Mouse (Mus musculus) kidney, embryonic 15.5 days (tissue): ENCODE measurements around the gene Elf2. TPM values are rescaled to one million over a fixed set of nuclear protein-coding genes. Genes with fewer than 3 reads are reported as not detected.
"Not testable (repeated sequence)": the region's sequence is repeated elsewhere in the genome, so short reads cannot be mapped to it uniquely, and the experiment has no call there.

Experiments
- ATAC-seq: fragments of 200-750 bp; cut with Nextera tagmentation; replicated peaks from 2 replicates; pipeline ENCODE4 v1.8.0; 2017; ENCODE audit warnings: moderate TSS enrichment; ENCODE audit not compliant: low FRiP score
- H3K27ac ChIP-seq: fragments of 300-500 bp; sonication (generic); 2 replicates; pipeline ENCODE4 v1.5.1; 2015; ENCODE audit warnings: mild to moderate bottlenecking, inconsistent platforms
- H3K27me3 ChIP-seq: fragments of 300-500 bp; sonication (generic); 2 replicates; pipeline ENCODE4 v1.6.1; 2015; ENCODE audit warnings: inconsistent platforms
- H3K36me3 ChIP-seq: fragments of 300-500 bp; sonication (generic); 2 replicates; pipeline ENCODE4 v1.6.1; 2015; ENCODE audit warnings: inconsistent platforms
- H3K4me1 ChIP-seq: fragments of 300-500 bp; sonication (generic); 2 replicates; pipeline ENCODE4 v1.6.1; 2015; ENCODE audit warnings: inconsistent platforms
- H3K4me2 ChIP-seq: fragments of 300-500 bp; sonication (generic); 2 replicates; pipeline ENCODE4 v1.6.1; 2015; ENCODE audit warnings: moderate library complexity, mild to moderate bottlenecking, inconsistent platforms
- H3K4me3 ChIP-seq: fragments of 300-500 bp; sonication (generic); replicated peaks from 2 replicates; pipeline ENCODE4 v1.5.1; 2015; ENCODE audit warnings: mild to moderate bottlenecking, inconsistent platforms
- H3K9ac ChIP-seq: fragments of 300-500 bp; sonication (generic); 2 replicates; pipeline ENCODE4 v1.6.1; 2015; ENCODE audit warnings: mild to moderate bottlenecking, inconsistent platforms
- H3K9me3 ChIP-seq: fragments of 300-500 bp; sonication (generic); replicated peaks from 2 replicates; pipeline ENCODE4 v1.6.1; 2016; ENCODE audit warnings: inconsistent platforms
- WGBS: fragments of 180-500 bp; shearing (Covaris S2); methylation state at CpG from one replicate; pipeline ENCODE4 v1.1.7; 2015; ENCODE audit warnings: mixed read lengths; 5-methylcytosine and 5-hydroxymethylcytosine counted together
- polyA plus RNA-seq: library from polyadenylated mRNA; unstranded; fragments of >200 nt; fragmentation: Nextera tagmentation; extraction: Ambion mirVana; gene quantifications from 2 replicates; pipeline ENCODE4 v1.2.1, GENCODE M21; 2015

Elf2 gene
- polyA plus RNA-seq, 1 experiment from 2014 or later: 58.2 TPM

DNA sequence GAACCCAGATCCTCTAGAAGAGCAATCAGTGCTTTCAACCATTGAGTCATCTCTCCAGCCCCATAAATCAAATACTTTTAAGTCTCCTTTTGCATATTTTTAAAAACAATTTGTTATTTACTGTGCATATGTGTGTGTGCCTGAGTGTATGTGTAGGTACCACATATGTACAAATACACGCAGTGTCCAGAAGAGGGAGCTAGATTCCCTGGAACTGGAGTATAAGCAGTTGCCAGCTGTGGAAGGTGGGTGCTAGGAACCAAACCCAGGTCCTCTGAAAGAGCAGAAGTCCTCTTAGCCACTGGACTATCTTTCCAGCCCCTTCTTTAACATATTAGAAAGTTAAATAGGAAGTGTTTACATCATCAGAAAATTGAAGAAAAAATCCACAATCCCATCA is 15.0 kb downstream of the Elf2 start:
- Histone ChIP-seq H3K4me2 (no peak overlapping the region), H3K27me3 (no peaks in the 10 kb centered on the region), H3K9ac (no peak overlapping the region), H3K4me1 (0 out of 2 replicates have a peak, but pooled peaks cover 9% of the 10 kb centered on the region), H3K9me3 (0 out of 2 replicates have a peak, but pooled peaks cover 2% of the 10 kb centered on the region), H3K36me3 (peaks cover 22% of the 10 kb centered on the region), H3K27ac (no peak overlapping the region), H3K4me3 (no peak overlapping the region)
- 84% methylated on average over 1 of the region's 1 CpGs for WGBS
- ATAC-seq: no peak

DNA sequence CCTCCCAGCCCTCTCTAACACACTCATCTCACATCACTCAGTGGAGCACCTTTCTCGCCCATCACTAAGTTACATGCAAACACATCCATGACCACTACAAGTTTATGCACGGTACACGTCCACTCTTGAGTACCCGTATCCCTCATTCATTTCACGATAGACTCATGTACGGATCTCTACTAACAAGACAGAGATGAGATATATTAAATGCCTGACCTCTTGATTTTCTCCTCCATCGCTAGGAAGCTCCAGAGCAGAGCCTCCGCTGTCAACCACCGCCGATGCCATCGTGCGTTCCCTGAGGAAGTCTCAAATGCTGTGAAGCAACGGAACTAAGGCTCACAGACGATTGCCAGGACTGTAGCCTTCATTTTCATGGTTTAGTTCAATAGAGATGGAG is 17.5 kb downstream of the Elf2 start:
- H3K4me2 ChIP-seq: no peak overlapping the region
- H3K9ac ChIP-seq: no peak overlapping the region
- H3K4me1 ChIP-seq: 0 out of 2 replicates have a peak, but pooled peaks cover 3% of the 10 kb centered on the region
- peaks cover 26% of the 10 kb centered on the region for H3K36me3 ChIP-seq
- no peak overlapping the region for H3K4me3 ChIP-seq
- 95% methylated on average over 14 of the region's 14 CpGs for WGBS
- ATAC-seq: no peak
- H3K27ac ChIP-seq: no peak overlapping the region
- H3K27me3 ChIP-seq: no peaks in the 10 kb centered on the region
- H3K9me3 ChIP-seq: 0 out of 2 replicates have a peak, but pooled peaks cover 2% of the 10 kb centered on the region

GRCm38 (mm10) chr3:51322326-51322725 is 18.1 kb downstream of the Elf2 start:
- no peak for ATAC-seq
- peaks cover 26% of the 10 kb centered on the region for H3K36me3 ChIP-seq
- 0 out of 2 replicates have a peak, but pooled peaks cover 3% of the 10 kb centered on the region for H3K4me1 ChIP-seq
- H3K9me3 ChIP-seq: 0 out of 2 replicates have a peak, but pooled peaks cover 2% of the 10 kb centered on the region
- no peak overlapping the region for H3K27ac ChIP-seq
- no peak overlapping the region for H3K4me2 ChIP-seq
- H3K27me3 ChIP-seq: no peaks in the 10 kb centered on the region
- no peak overlapping the region for H3K9ac ChIP-seq
- H3K4me3 ChIP-seq: no peak overlapping the region
- 78% methylated on average over 7 of the region's 7 CpGs for WGBS

DNA sequence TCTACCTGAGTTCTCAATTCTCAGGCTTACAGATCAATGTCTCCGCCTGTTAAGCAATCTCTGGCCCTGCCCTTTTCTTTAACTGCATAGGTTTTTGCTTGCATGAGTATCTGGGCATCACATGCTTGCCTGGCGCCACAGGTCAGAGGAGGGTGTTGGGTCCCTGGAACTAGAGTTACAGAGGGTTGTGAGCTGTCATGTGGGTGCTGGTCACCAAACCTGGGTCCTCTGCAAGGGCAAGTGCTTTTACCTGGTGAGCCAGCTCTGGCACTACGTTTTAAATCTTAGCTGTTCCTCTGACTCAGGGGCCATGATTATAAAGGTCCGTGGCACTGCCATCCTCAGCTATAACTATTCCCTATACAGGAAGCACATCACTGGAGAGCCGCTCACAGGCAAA is 19.3 kb downstream of the Elf2 start:
- H3K9ac ChIP-seq: no peak overlapping the region
- H3K4me1 ChIP-seq: 0 out of 2 replicates have a peak, but pooled peaks cover 3% of the 10 kb centered on the region
- H3K27me3 ChIP-seq: no peaks in the 10 kb centered on the region
- WGBS: 77% methylated on average over 5 of the region's 5 CpGs
- ATAC-seq: no peak
- 0 out of 2 replicates have a peak, but pooled peaks cover 2% of the 10 kb centered on the region for H3K9me3 ChIP-seq
- H3K4me2 ChIP-seq: no peak overlapping the region
- no peak overlapping the region for H3K4me3 ChIP-seq
- H3K27ac ChIP-seq: no peak overlapping the region
- peaks cover 26% of the 10 kb centered on the region for H3K36me3 ChIP-seq

- H3K27ac ChIP-seq, ATAC-seq, H3K9me3 ChIP-seq, H3K4me2 ChIP-seq, H3K4me1 ChIP-seq, H3K4me3 ChIP-seq, H3K9ac ChIP-seq, H3K27me3 ChIP-seq: not testable (repeated sequence)
- WGBS: 94% methylated on average over 3 of the region's 3 CpGs
- peaks cover 12% of the 10 kb centered on the region; the same call in 1 of the 2 replicates for H3K36me3 ChIP-seq
Measured at GRCm38 (mm10) chr3:51318053-51318452, 22.4 kb downstream of the Elf2 start.

- no peak overlapping the region for H3K4me2 ChIP-seq
- WGBS: 74% methylated on average over 10 of the region's 10 CpGs
- H3K4me3 ChIP-seq: no peak overlapping the region
- peaks cover 4% of the 10 kb centered on the region; the same call in 1 of the 2 replicates for H3K36me3 ChIP-seq
- ATAC-seq: no peak
- no peaks in the 10 kb centered on the region for H3K9me3 ChIP-seq
- H3K27me3 ChIP-seq: no peaks in the 10 kb centered on the region
- H3K9ac ChIP-seq: no peak overlapping the region
- 0 out of 2 replicates have a peak, but pooled peaks cover 3% of the 10 kb centered on the region for H3K4me1 ChIP-seq
- no peak overlapping the region for H3K27ac ChIP-seq
Measured at GRCm38 (mm10) chr3:51316876-51317275, 23.6 kb downstream of the Elf2 start.

DNA sequence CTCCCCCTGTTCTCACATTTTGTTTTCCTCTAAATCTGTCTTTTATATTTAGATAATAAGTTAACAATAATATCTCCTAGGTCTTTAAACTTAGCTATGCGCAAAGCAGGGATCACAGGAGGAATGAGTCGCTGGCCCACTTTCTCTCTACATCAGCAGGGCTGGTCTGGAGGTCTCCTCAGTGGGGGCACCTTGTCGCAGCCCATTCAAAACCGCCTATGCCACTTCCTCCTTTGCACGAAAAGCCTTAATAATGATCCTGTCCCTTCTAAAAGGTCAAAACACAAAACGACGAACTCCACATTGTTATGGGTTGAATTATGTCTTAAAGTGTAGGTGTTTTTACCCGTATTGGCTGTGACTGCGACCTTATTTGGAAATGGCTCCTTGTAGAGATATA is 28.8 kb downstream of the Elf2 start:
- H3K4me3 ChIP-seq: no peak overlapping the region
- no peak overlapping the region for H3K9ac ChIP-seq
- no peak overlapping the region for H3K27ac ChIP-seq
- H3K36me3 ChIP-seq: peaks cover 7% of the 10 kb centered on the region
- no peak for ATAC-seq
- WGBS: 35% methylated on average over 9 of the region's 9 CpGs
- H3K27me3 ChIP-seq: no peaks in the 10 kb centered on the region
- H3K4me2 ChIP-seq: no peak overlapping the region
- H3K9me3 ChIP-seq: no peaks in the 10 kb centered on the region
- H3K4me1 ChIP-seq: peaks cover 6% of the 10 kb centered on the region; the same call in 1 of the 2 replicates

DNA sequence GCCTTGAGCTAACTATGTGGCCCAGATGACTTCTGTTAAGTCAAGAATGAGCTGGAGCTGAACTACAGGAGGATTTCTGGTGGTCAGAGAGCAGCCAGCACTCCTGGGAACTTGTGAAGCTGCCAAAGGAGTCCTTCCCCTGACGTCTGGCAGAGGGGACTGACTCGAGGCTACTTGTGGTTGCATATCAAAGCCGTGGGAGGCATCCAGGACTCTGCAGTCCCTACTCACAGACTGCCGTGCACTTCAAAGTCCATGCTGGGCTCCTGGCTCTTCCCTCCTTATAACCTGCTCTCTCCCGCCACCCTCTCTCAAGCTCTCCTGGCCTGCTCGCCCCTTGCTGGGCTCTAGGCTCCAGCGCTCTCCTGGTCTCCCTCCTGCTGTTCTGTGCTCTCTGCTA is 30.4 kb downstream of the Elf2 start:
- peak; percentile 29; the same call in 1 of the 2 replicates for ATAC-seq
- no peaks in the 10 kb centered on the region for H3K9me3 ChIP-seq
- H3K27me3 ChIP-seq: no peaks in the 10 kb centered on the region
- no peak overlapping the region for H3K4me3 ChIP-seq
- peaks cover 7% of the 10 kb centered on the region for H3K36me3 ChIP-seq
- no peak overlapping the region for H3K9ac ChIP-seq
- H3K4me1 ChIP-seq: peaks cover 6% of the 10 kb centered on the region; the same call in 1 of the 2 replicates
- no peak overlapping the region for H3K4me2 ChIP-seq
- WGBS: 35% methylated on average over 7 of the region's 7 CpGs
- peak overlapping the region; percentile 24; the same call in 1 of the 2 replicates for H3K27ac ChIP-seq

GRCm38 (mm10) chr3:51306621-51307020 is 33.8 kb downstream of the Elf2 start:
- Histone ChIP-seq H3K4me1 (peaks cover 6% of the 10 kb centered on the region; the same call in 1 of the 2 replicates), H3K27me3 (no peaks in the 10 kb centered on the region), H3K4me3 (no peak overlapping the region), H3K27ac (no peak overlapping the region), H3K9me3 (no peaks in the 10 kb centered on the region), H3K4me2 (no peak overlapping the region), H3K9ac (no peak overlapping the region), H3K36me3 (peaks cover 7% of the 10 kb centered on the region)
- ATAC-seq: no peak
- WGBS: 76% methylated on average over 2 of the region's 2 CpGs

DNA sequence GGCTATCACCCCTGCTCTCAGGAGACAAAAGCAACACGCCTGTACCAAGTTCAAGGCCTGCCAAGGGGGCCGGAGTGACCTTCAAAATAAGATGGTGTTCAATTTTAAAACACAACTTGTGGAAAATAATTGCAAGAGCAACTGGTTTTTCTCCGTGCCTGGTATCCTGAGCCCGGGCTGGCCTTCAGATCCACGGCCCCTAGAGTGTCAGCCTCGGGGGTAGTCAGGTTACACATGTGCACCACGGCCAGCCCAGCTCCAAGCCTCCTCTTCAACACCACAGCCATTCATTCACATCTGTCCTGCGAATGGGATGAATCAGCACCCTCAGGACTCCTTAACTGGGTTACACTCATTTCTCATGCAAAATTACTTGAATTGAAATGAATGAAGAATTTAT is 34.5 kb downstream of the Elf2 start:
- no peak for ATAC-seq
- no peaks in the 10 kb centered on the region for H3K27me3 ChIP-seq
- H3K4me2 ChIP-seq: no peak overlapping the region
- no peak overlapping the region for H3K4me3 ChIP-seq
- H3K36me3 ChIP-seq: peaks cover 7% of the 10 kb centered on the region
- no peaks in the 10 kb centered on the region for H3K9me3 ChIP-seq
- H3K4me1 ChIP-seq: peaks cover 6% of the 10 kb centered on the region; the same call in 1 of the 2 replicates
- no peak overlapping the region for H3K27ac ChIP-seq
- H3K9ac ChIP-seq: no peak overlapping the region
- WGBS: 83% methylated on average over 8 of the region's 8 CpGs

GRCm38 (mm10) chr3:51302971-51303476 is 37.4 kb downstream of the Elf2 start:
- 75% methylated on average over 3 of the region's 3 CpGs for WGBS
- Histone ChIP-seq H3K4me2 (no peak overlapping the region), H3K36me3 (peaks cover 5% of the 10 kb centered on the region), H3K27me3 (no peaks in the 10 kb centered on the region), H3K9me3 (no peaks in the 10 kb centered on the region), H3K27ac (0 out of 2 replicates have a peak overlapping the region, but pooled peaks have one; percentile 19), H3K4me3 (no peak overlapping the region), H3K4me1 (no peaks in the 10 kb centered on the region), H3K9ac (no peak overlapping the region)
- 0 out of 2 replicates have a peak, but pooled peaks have one; percentile 25 for ATAC-seq

DNA sequence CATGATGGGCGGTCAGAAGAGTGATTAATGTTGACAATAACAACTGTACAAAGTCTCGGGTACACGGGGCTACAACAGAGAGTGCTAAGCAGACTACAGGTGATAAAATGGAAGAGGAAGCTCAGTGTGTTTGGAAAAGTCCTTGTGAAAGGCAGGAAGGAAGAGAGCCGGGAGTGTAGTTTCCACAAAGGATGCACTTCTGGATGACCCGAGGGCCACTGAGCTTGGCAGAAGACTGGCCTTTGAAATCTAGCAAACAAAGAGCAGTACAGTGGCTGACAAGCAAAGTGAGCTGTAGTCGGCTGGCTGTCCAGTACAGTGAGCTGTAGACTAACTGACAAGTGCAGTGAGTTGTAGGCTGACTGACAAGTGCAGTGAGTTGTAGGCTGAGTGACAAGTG is 38.9 kb downstream of the Elf2 start:
- Histone ChIP-seq H3K4me3 (no peak overlapping the region), H3K36me3 (peaks cover 8% of the 10 kb centered on the region; the same call in 1 of the 2 replicates), H3K9ac (no peak overlapping the region), H3K27ac (no peak overlapping the region), H3K9me3 (no peaks in the 10 kb centered on the region), H3K4me1 (no peaks in the 10 kb centered on the region), H3K4me2 (no peak overlapping the region), H3K27me3 (no peaks in the 10 kb centered on the region)
- no peak for ATAC-seq
- 78% methylated on average over 6 of the region's 6 CpGs for WGBS
